Mouse (Mus musculus) gastrocnemius, adult 18-20 months (tissue): ENCODE data around the gene Myog. TPM values are rescaled to one million over a fixed set of nuclear protein-coding genes. Genes with fewer than 3 reads are reported as not detected.
"Not testable (repeated sequence)": the region's sequence is repeated elsewhere in the genome, so short reads cannot be mapped to it uniquely, and the experiment has no call there.

Experiments
- DNase-seq: peaks from one replicate; pipeline ENCODE4 v3.0.0; 2021; ENCODE audit warnings: low spot score
- long read RNA-seq, 2 experiments: library from polyadenylated mRNA; stranded (forward); transcript quantifications; one replicate each; pipeline ENCODE4 v2.0.0; 2021
- total RNA-seq, 2 experiments: library from RNA; stranded (reverse); gene quantifications; 2 replicates each; pipeline ENCODE4 v1.2.3; 2021

Gene Myog
- total RNA-seq = 10 to 100 TPM; 10.4 to 18.9 TPM
- long read RNA-seq, experiment 1, transcript Myog-201 (3 exons, 1,495 nt) = major isoform, 52 of 56 reads
- long read RNA-seq, experiment 1, partial matches to known transcripts = 0 of 56 reads
- long read RNA-seq, experiment 1, other reads (novel, unspliced or antisense) = 4 of 56 reads
- long read RNA-seq, experiment 2, transcript Myog-201 (3 exons, 1,495 nt) = major isoform, 58 of 61 reads
- long read RNA-seq, experiment 2, partial matches to known transcripts = 3 of 61 reads
- long read RNA-seq, experiment 2, other reads (novel, unspliced or antisense) = 0 of 61 reads

DNA sequence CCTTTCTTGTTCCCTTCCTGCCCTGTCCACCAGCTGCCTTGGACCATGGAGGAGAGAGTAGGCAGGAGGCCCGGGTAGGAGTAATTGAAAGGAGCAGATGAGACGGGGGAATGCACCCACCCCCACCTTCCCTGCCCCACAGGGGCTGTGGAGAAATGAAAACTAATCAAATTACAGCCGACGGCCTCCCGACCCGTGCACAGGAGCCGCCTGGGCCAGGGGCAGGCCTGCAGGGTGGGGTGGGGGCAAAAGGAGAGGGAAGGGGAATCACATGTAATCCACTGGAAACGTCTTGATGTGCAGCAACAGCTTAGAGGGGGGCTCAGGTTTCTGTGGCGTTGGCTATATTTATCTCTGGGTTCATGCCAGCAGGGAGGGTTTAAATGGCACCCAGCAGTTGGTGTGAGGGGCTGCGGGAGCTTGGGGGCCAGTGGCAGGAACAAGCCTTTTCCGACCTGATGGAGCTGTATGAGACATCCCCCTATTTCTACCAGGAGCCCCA, at the start of gene Myog:
Gene Myog, plus strand, starts transcription at position 392 of the 502 bp plus-strand sequence.
- DNase-seq = peak; percentile 75

DNA sequence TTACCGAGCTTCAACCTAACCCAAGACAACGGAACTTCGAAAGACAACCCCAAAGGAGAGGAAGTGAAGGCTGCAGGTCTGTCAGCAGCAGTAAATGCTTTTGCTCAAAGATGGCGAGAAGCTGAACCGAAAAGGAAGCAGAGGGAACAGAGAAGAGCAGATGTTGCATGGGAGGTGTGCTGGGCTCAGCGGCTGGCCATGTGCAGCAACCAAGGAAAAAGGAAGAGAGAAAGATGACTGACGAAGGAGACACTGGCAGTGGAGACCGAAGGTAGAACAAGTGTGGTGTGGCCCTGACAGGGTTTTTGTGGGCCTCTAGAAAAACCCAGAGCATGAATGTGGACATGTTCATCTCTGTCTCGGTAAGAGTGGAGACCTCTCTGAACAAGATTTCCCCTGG, 49.1 kb upstream of the Myog start:
- no peak for DNase-seq

DNA sequence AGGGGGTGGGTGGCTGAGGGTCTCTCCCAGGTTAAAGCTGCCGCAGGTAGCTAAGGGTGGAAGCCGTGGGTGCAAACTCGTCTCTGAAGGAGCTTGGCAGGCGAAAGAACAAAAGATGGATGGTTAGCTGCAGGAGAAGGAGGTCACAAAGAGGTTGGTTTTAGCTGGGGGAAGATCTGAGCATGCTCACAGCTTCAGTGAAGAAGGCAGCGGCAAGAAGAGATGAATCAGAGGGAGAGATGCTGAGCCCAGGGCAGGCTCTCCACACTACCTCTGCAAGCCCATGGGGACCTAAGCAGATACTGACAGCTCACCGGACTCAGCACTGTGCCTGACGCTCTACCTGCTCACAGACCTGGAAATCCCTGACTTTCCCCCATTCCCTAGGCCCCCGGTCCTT, 48.5 kb upstream of the Myog start:
- DNase-seq = no peak

DNA sequence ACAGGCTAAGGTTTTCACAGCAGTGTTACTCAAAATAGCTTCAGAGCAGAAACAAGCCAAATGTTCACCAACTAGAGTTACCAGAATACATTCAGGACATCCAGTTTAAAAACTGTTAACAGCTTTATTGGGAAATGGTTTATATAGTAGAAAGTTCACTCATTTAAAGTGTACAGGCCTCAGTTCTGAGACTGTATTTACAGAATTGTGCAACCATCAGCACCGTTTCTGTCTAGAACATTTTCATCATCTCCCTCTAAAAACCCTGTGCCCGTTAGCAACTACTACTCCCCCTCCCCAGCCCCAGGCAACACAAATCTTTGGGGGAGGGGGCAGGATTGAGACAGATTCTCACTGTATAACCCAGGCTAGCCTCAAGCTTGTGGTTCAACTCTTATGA, 47.5 kb upstream of the Myog start:
- no peak for DNase-seq

DNA sequence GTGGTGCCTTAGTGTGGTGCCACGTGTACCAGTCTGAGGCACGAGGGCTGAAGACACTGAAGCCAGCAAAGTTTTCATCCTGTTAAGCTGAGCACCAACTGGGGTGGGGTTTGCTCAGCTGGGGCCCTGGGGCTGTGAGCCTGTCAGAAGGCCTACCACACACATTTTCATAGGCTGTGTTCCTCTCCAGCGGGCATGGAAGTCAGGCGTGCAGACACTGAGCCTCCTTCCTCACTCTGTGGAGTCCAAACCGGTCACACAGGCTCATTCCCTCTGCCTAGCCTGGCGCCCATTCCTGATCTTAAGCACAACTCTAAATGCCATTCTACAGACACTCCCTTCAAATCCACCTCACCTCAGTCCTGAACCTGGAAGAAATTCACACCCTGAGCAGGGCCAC, 46.3 kb upstream of the Myog start:
- no peak for DNase-seq

DNA sequence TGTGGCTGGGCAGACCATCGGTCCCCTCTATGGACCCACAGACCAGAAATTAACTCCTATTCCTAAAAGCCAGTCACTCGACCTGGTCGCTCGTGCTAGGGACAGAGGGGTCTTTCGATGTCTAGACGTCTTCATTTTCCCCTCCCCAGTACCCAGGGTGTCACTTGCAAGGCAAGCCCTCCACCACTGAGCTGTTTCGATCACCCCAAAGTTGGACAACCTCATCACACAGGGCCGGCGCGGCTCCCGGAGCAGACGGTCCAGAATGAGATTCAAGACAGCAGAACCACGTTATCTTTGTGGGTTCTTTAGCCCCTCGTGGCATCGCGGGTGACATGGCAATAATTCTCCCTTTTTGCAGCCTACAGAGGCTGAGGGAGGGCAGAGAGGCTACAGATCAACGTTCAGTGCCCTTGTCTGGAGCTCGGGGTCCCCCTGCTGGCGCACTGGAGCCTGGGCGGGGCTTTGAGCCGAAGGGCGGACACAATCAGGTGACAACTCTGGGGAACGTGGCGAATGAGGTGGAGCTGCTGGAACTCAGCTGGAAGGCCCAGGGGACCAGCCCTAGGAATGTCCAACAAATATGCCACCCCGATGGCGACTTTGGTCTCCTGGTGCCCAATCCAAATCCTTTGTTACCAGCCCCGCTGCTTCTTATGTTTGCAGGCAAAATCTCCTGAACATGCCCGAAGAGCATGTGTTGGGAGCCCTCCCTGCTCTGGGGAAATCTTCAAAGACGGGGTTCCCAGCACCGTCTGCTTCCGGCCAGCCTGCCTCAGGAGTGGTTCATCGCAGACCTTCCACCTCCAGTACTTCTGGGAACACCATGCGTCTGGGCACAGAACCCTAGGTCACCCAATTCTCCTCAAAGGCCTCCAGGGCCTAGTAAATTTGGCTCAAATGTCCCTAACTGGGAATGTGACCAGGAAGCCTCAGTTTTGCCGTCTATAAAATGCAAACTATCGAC, 45.6 kb upstream of the Myog start:
- DNase-seq = peak; percentile 91

DNA sequence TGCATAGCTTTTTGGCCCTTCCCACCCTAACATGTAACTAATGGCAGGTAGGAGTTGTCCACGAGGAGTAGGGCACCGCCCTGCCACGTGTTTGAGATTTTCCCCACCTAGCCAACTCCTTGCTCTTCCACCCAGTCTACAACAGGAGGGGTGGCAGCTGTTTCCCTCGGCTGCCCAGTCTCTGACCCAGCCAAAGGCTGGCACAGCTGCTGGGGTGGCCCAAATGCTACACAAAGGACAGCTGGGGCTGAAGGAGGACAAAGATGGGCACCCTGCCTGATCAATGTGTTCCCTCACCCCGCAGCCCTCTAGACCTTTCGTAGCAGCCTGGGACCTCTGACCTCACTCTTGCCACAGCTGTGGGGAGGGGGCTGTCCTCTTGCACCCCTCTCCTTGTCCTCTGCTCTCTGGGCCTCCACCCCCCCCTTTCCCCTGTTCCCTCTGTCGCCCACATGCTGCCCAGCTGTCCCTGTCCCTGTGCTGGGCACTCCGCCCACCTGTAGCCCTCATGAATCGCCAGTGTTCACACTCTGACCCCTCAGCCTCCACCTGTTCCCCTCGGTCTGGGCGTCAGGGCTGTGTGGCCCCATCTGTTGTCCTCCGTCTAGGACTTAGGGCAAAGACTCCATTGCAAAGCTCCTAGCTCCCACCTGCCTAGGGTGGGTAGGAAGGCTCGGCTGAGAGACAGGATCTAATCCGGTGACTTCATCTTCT, 44.6 kb upstream of the Myog start:
- no peak for DNase-seq

DNA sequence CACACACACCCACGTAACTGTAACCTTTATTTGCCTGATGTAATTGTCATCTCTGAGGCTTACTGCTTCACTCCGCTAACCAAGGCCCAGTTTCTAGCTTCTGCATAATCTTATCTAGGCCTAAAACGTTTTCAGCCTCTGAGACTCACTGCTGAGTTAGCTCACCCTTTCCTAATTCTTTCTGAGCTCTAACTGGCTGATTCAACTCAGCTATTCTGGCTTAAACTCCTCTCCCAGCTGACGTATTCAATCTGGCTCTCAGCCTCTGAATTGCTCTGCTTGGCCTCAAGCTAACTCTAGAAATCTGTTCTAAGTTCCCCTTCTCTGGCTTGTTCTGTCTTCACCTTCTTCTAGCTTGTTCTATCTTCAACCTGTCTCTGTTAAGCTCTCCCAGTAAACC, 43.2 kb upstream of the Myog start:
- DNase-seq = peak; percentile 48

DNA sequence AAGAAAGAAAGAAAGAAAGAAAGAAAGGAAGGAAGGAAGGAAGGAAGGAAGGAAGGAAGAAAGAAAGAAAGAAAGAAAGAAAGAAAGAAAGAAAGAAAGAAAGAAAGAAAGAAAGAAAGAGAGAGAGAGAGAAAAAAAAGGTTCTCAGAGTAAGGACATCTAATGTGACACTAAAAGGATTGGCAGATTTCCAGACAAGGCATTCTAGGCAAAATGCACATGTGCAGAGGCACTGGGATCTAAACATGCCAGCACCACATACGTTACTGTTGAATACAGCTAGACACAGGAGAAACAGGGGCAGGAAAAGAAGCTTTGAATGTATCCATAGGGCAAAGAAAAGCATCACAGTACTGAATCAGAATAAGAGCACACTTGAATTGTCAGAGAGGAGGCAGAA, 40.1 kb upstream of the Myog start:
- not testable (repeated sequence) for DNase-seq

DNA sequence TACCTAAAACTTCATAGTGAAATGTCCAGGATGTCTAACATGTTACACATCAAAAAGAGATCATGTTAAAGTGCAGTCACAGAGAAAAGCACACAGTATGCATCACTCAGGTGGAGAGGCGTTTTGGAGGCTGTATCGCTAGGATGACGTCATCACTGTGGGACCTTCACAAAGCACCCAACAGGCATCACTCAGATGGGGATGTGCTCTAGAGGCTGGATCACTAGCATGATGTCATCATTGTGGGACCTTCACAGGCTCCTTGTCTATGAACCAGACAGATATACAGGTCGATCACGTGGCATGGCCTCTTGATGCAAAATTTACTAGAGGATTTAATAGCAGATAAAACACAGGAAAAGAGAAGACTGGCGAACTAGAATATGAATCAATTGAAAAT, 25.4 kb upstream of the Myog start:
- no peak for DNase-seq

DNA sequence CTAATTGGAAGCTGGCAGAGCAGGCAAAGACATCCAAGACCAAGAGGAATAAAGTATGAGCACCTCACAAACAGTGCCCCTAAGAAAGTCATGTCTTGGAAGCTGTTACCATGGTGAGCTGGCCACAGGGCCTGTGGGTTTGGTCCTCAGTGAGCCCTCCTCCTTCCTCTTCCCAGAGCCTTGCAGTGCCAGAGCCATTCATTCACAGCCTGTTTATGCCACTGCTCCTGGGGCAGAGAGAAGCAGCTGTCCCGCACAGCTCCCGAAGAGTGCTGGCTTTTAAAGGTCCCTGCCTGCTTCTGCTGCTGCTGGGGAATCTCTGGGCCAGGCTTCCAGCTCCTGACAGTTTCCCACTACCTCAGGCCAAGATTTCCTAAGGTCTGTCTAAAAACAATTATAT, 24.0 kb upstream of the Myog start:
- DNase-seq = no peak

DNA sequence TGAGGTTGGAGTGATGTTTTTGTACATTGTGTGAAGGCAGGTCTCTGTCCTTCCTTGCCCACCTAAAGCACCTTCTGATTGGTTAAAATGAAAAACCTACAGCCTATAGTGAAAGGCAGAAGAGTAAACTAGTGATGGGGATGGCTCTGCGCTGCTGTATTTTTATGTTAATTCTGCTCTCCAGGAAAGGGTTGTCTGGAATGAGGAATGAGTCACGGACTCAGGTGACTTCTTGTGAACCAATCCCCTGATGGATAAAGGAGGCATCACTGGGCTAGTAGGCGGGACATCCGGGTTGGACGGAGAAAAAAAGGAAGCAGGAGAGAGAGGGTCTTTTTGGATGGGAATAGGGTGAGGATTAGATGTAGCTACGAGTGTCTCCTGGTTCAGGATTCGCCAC, 19.8 kb upstream of the Myog start:
- no peak for DNase-seq

DNA sequence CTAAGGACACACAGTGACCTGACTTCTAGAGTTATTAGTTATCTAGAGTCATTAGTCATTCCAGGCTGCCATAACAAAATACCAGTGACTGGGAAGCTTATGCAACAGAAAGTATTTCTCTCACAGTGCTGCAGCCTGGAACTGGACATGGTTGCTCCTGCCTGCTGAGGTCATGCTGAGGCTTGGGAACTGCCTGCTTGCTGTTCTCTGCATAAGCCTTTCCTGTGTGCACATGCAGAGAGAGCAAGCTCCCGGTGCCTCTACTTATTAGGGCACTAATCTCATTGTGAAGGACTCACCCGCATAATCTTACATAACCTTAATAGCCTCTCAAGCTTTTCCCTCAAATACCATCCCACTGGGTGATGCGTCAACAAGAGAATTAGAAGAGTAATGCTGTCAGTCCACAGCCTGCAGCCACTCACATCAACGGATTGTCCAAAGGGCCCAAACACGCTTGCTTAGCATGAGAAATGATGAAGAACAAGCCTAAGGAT, 17.0 kb upstream of the Myog start:
- no peak for DNase-seq

DNA sequence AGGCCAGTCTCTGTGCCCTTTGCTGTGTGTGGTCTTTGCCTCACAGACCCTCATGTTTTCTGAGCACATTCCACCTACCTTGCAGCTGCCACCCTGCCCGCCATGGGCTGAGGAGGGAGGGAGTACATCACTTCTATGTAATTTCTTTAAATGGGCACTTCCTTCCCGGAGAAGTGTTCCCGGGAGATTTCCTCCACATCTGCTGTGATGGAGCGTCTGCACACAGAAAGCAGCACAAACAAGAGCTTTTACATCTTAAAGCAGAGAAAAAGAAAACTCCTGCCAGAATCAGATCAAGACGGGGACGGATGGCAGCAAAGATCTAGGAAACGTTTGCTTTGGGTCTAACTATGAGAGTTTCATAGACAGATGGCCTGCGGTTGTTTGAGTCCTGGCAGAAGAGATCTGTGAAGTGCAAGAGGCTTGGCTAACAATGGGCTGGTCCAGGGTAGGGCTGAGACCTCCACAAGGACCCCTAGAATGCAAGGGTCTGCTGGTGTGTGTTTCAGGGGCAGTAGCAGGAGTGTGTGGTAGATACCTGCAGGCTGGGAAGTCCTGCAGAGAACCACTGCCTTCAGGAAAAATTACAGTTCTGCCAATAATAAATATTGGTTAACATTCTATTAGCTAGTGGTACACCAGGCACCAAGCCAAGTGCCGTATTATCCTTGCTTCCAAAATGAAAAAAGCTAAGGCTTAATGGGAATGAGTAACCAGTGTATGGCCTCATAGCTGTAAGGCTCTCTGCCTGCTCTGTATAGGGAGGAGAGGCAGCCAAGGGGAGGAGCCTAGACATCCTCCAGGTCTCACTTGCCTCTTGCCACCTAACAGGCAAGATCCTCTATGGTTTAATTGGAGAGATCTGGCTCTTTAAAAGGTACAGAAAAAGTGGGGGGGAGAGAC, 16.0 kb upstream of the Myog start:
- DNase-seq = no peak

DNA sequence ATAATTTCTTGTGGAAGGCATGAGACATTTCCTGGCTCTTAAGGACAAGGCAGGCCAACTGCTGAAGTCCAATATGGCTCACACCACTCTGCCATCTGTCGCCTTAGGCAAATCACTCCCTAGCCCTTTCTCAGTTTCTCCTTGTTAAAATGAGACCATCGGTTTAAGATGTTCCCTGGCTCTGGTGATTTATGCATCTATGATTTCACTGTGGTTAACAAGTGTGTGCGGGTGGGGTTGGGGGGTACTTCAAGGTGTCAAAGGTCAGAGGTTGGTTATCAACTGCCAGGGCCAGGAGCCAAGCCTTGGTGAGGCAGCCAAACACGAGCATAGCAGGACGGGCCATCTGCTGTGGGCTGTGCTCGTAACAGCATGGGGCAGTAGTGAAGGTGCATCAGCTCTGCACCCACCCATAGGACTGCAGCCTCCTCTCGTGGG, 15.3 kb upstream of the Myog start:
- peak; percentile 81 for DNase-seq

DNA sequence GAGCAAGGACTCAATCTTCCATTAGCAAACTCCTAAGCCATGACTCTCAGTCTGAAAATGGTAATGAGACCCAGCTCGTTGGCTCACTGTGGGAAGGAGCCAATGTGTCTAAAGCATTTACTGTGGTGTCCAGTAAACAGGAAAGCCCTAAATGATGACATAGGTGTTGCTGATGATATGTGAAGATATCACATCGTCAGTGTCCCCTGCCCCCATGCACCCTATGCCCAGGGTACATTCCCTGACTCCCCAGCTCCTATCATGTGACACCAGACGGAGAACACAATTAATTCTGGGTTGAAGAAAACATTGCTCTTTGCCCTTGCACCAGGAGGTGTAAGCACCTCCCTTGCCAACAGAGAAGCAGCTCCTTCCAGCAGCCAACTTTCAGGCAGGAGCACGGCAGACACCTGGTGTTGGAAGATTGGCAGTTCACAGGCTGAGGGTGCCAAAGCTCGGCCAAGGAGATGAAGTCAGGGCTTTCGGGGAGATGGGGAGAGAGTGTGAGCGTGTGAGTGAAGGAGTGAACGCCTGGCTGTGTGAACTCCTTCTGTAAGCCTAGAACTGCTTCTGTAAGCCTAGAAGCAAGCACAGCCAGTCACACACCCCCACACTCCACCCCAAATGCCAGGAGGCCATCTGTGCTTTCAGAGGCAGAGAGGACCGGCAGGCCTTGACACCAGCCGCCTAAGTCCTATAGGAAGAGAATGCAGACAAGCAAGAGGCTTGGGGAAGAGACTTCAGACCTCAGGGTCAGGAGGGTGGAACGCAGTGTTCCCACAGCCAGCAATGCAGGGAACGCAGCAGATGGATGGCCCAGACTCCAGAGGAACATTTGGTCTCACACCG, 13.9 kb upstream of the Myog start:
- peak; percentile 68 for DNase-seq

DNA sequence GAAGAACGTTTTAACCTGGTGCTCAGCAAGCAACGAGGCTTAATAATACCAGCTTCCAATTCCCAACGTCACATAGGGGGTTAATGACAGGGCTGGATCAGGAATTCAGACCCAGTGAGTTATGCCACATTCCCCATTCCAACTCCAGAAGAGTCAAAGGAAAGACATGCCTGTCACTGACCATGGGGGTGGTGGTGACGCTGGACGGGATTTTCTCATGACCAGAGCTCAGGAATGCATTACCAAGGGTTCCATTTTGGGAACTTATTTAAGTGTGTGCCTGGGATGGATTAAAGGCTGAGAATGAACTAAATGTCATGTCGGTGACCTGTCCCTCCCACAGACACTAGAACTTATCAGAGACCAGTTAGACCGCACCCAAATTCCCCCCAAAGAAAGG, 13.0 kb upstream of the Myog start:
- DNase-seq = no peak

DNA sequence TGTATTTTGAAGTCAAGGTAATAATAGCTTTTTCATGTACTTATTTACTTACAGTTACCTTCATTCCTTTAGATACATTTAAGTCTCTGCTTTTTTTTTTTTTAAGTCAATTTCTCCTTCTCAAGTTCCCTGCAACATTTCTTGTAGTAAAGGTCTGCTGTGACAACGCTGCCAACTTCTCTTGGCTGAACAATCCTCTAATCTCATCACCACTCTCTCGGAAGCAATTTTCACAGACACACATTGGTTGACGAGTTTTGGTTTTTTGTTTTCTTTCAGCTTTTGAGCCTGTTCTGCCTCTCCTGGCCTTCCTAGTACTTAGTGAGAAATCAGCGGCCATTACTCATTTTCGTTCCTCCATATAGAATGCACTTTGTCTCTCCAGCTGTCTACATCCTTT, 9.6 kb upstream of the Myog start:
- DNase-seq = no peak

DNA sequence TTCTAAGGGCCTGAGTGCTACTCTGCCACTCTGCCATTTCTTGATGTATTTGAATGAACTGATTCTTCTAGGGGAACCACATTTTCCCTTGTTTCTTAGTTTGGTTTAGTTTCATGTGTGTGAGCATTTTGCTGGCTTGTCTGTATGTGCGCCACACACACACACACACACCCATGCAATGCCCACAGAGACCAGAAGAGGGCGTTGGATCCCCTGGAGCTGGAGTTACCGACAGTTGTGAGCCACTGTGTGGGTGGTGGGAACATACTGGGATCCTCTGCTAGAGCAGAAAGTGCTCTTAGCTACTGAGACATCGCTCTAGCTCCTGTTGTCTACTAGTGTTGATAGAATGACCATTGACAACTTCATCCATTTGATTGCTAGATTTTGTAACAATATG, 8.2 kb upstream of the Myog start:
- no peak for DNase-seq

DNA sequence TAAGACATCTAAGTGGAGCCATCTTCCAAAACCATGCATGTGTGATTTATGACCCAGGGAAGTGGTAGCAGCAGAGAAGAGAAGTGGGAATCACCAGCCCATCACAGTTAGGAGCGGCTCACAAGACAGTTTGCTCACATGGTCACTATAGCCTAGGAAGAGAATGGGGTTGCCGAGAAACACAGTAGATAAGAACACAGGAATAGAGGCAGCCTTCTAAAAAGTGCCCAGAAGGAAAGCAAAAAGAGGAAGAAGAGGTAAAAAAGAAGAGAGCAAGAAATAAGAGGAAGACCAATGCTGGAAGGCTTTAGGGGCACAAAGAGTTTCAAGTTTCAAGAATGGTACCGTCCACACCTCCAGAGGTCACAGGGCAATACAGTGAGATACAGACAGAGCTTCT, 7.4 kb upstream of the Myog start:
- DNase-seq = no peak
